Mouse (Mus musculus): ENCODE data around the gene Cntfr. TPM values are rescaled to one million over a fixed set of nuclear protein-coding genes. Genes with fewer than 3 reads are reported as not detected.

Gene Cntfr
- polyA plus RNA-seq, 1 experiment from 2014 or later: 0.22 TPM

DNA sequence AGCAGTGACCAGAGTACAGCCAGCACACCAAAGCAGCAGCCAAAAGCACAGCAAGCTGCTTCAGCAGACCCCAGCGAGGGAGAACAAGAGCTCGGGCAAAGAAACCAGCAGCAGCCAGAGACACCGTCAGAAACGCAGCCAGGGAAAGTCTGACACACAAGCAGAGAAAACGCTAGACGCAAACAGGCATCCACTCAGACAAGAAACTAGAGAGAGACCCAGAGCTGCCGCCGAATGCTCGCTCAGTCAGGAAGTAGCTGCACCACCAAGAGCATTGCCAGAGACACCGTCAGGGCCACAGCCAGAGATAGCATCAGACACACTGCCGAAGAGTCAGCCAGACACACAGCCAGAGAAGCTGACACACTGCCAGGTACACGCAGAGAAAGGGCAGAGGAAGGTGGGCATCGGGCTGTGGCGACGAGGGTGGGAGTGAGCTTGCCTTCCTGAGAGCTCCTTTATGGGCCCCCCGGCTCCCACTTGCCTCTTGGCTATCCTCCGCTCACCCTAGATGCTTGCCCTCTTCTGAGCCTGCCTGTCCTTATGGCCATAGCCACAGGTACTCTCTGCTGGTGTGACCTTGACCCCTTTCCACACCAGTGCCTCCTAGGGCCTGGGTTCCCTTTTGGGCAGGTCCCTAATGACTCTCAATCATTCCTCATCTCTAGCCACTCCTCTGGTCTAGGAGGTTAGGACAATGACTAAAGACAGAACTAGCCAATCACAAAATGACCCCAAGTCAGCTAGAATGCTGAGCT lies 20.5 kb downstream of the Cntfr start:
- Histone ChIP-seq H3K4me2 (ENCODE audit: low read depth, low read length) (no peak overlapping the region), H3K27me3 (ENCODE audit: control insufficient read depth, insufficient read depth, low read depth, low read length) (peaks cover 6% of the 10 kb centered on the region), H3K9ac (ENCODE audit: low read depth, low read length) (no peak overlapping the region), H3K36me3 (ENCODE audit: control insufficient read depth, insufficient read depth) (no peaks in the 10 kb centered on the region), H3K4me1 (ENCODE audit: control insufficient read depth, low read depth, low read length) (no peaks in the 10 kb centered on the region), H3K9me3 (replicated peaks; ENCODE audit: control insufficient read depth, low read length) (no peaks in the 10 kb centered on the region), H3K27ac (ENCODE audit: low read length) (no peak overlapping the region), H3K4me3 (ENCODE audit: low read depth, low read length) (no peak overlapping the region)
- 33% methylated on average over 17 of the region's 17 CpGs for WGBS (ENCODE audit: insufficient replicate concordance)
- no peak for ATAC-seq (ENCODE audit: low read depth)

- 66% methylated on average over 19 of the region's 19 CpGs for WGBS (ENCODE audit: insufficient replicate concordance)
- no peak for ATAC-seq (ENCODE audit: low read depth)
These were observed 23.7 kb downstream of the Cntfr start for GRCm38 (mm10) chr4:41673186-41673585.

GRCm38 (mm10) chr4:41672522-41672963 lies 24.3 kb downstream of the Cntfr start:
- WGBS (ENCODE audit: insufficient replicate concordance): 34% methylated on average over 8 of the region's 8 CpGs
- Histone ChIP-seq H3K36me3 (ENCODE audit: control insufficient read depth, insufficient read depth) (no peaks in the 10 kb centered on the region), H3K4me2 (ENCODE audit: low read depth, low read length) (no peak overlapping the region), H3K27me3 (ENCODE audit: control insufficient read depth, insufficient read depth, low read depth, low read length) (peaks cover 6% of the 10 kb centered on the region), H3K9me3 (replicated peaks; ENCODE audit: control insufficient read depth, low read length) (no peaks in the 10 kb centered on the region), H3K4me1 (ENCODE audit: control insufficient read depth, low read depth, low read length) (no peaks in the 10 kb centered on the region), H3K27ac (ENCODE audit: low read length) (no peak overlapping the region), H3K9ac (ENCODE audit: low read depth, low read length) (no peak overlapping the region), H3K4me3 (ENCODE audit: low read depth, low read length) (no peak overlapping the region)
- no peak for ATAC-seq (ENCODE audit: low read depth)

More at GRCm38 (mm10) chr4:41673186-41673585, 23.7 kb downstream of the Cntfr start:
- Histone ChIP-seq H3K4me1 (ENCODE audit: control insufficient read depth, low read depth, low read length) (no peaks in the 10 kb centered on the region), H3K27me3 (ENCODE audit: control insufficient read depth, insufficient read depth, low read depth, low read length) (peaks cover 6% of the 10 kb centered on the region), H3K9me3 (replicated peaks; ENCODE audit: control insufficient read depth, low read length) (no peaks in the 10 kb centered on the region), H3K4me2 (ENCODE audit: low read depth, low read length) (no peak overlapping the region), H3K4me3 (ENCODE audit: low read depth, low read length) (no peak overlapping the region), H3K36me3 (ENCODE audit: control insufficient read depth, insufficient read depth) (no peaks in the 10 kb centered on the region), H3K27ac (ENCODE audit: low read length) (no peak overlapping the region), H3K9ac (ENCODE audit: low read depth, low read length) (no peak overlapping the region)

DNA sequence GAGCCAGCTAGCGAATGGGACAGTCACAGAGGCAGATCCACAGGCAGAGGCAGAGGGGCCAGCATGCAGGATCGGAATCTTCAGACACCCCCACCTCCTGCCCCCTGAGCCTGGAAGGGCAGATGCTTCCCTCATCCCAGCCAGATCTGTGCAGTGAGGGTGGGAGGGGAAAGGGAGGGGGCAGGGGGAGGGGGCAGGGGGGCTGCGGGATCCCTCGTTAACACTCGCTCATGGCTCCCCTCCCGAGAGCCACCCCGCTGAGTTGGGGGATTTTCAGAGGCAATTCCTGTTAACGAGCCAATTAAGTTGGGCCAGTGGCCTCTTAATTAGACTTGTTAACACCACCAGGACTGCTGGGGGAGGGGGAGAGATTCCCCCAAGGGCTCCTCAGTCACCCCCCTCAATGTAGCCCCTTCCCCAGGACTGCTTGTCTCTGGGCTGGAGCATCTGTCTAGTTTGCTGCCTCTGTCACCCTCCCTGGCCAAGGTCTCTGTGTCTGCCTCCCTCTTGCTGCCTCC lies 24.9 kb downstream of the Cntfr start:
- no peak overlapping the region for H3K9ac ChIP-seq (ENCODE audit: low read depth, low read length)
- ATAC-seq (ENCODE audit: low read depth): no peak

DNA sequence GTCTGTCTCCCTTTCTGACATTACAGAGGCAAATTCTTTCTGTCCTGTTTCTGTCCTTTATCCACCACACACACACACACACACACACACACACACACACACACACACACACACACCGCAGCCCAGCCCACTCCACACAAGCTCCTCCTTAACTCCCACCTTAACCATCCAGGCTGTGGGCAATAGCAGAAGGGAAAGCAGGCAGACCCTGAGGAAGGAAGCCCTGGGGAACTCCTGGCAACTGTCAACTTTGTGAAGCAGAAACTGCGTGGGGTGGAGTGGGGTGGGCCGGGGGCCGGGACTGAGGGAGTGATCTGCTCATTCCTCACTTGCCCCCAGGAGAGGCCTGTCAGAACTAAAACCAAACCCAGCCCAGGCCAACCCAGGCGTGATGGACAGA lies 25.4 kb downstream of the Cntfr start:
- 39% methylated on average over 5 of the region's 5 CpGs for WGBS (ENCODE audit: insufficient replicate concordance)
- no peaks in the 10 kb centered on the region for H3K9me3 ChIP-seq (replicated peaks; ENCODE audit: control insufficient read depth, low read length)
- no peaks in the 10 kb centered on the region for H3K4me1 ChIP-seq (ENCODE audit: control insufficient read depth, low read depth, low read length)
- H3K4me3 ChIP-seq (ENCODE audit: low read depth, low read length): no peak overlapping the region
- H3K27me3 ChIP-seq (ENCODE audit: control insufficient read depth, insufficient read depth, low read depth, low read length): peaks cover 6% of the 10 kb centered on the region; the same call in 1 of the 2 replicates
- ATAC-seq (ENCODE audit: low read depth): no peak
- no peak overlapping the region for H3K4me2 ChIP-seq (ENCODE audit: low read depth, low read length)
- no peak overlapping the region for H3K9ac ChIP-seq (ENCODE audit: low read depth, low read length)
- no peaks in the 10 kb centered on the region for H3K36me3 ChIP-seq (ENCODE audit: control insufficient read depth, insufficient read depth)
- no peak overlapping the region for H3K27ac ChIP-seq (ENCODE audit: low read length)

More for the DNA sequence above, 24.9 kb downstream of the Cntfr start:
- H3K4me3 ChIP-seq (ENCODE audit: low read depth, low read length): no peak overlapping the region
- H3K27ac ChIP-seq (ENCODE audit: low read length): no peak overlapping the region
- no peak overlapping the region for H3K4me2 ChIP-seq (ENCODE audit: low read depth, low read length)
- WGBS (ENCODE audit: insufficient replicate concordance): 21% methylated on average over 8 of the region's 8 CpGs
- no peaks in the 10 kb centered on the region for H3K4me1 ChIP-seq (ENCODE audit: control insufficient read depth, low read depth, low read length)
- H3K9me3 ChIP-seq (replicated peaks; ENCODE audit: control insufficient read depth, low read length): no peaks in the 10 kb centered on the region
- peaks cover 6% of the 10 kb centered on the region for H3K27me3 ChIP-seq (ENCODE audit: control insufficient read depth, insufficient read depth, low read depth, low read length)
- H3K36me3 ChIP-seq (ENCODE audit: control insufficient read depth, insufficient read depth): no peaks in the 10 kb centered on the region

- ATAC-seq (ENCODE audit: low read depth): no peak
- Histone ChIP-seq H3K36me3 (ENCODE audit: control insufficient read depth, insufficient read depth) (no peaks in the 10 kb centered on the region), H3K27me3 (ENCODE audit: control insufficient read depth, insufficient read depth, low read depth, low read length) (peaks cover 6% of the 10 kb centered on the region; the same call in 1 of the 2 replicates), H3K4me2 (ENCODE audit: low read depth, low read length) (no peak overlapping the region), H3K27ac (ENCODE audit: low read length) (no peak overlapping the region), H3K9ac (ENCODE audit: low read depth, low read length) (no peak overlapping the region), H3K9me3 (replicated peaks; ENCODE audit: control insufficient read depth, low read length) (no peaks in the 10 kb centered on the region), H3K4me1 (ENCODE audit: control insufficient read depth, low read depth, low read length) (no peaks in the 10 kb centered on the region), H3K4me3 (ENCODE audit: low read depth, low read length) (no peak overlapping the region)
- 73% methylated on average over 18 of the region's 18 CpGs for WGBS (ENCODE audit: insufficient replicate concordance)
These were observed 26.1 kb downstream of the Cntfr start for GRCm38 (mm10) chr4:41670836-41671235.

GRCm38 (mm10) chr4:41666646-41667045 lies 30.2 kb downstream of the Cntfr start:
- WGBS (ENCODE audit: insufficient replicate concordance): 73% methylated on average over 11 of the region's 11 CpGs
- Histone ChIP-seq H3K27ac (ENCODE audit: low read length) (no peak overlapping the region), H3K4me1 (ENCODE audit: control insufficient read depth, low read depth, low read length) (no peaks in the 10 kb centered on the region), H3K36me3 (ENCODE audit: control insufficient read depth, insufficient read depth) (no peaks in the 10 kb centered on the region), H3K9ac (ENCODE audit: low read depth, low read length) (no peak overlapping the region), H3K27me3 (ENCODE audit: control insufficient read depth, insufficient read depth, low read depth, low read length) (no peaks in the 10 kb centered on the region; the same call in 1 of the 2 replicates), H3K9me3 (replicated peaks; ENCODE audit: control insufficient read depth, low read length) (no peaks in the 10 kb centered on the region), H3K4me3 (ENCODE audit: low read depth, low read length) (no peak overlapping the region), H3K4me2 (ENCODE audit: low read depth, low read length) (no peak overlapping the region)
- ATAC-seq (ENCODE audit: low read depth): no peak

GRCm38 (mm10) chr4:41665009-41665675 lies 31.7 kb downstream of the Cntfr start:
- ATAC-seq (ENCODE audit: low read depth): no peak
- Histone ChIP-seq H3K4me2 (ENCODE audit: low read depth, low read length) (no peak overlapping the region), H3K27ac (ENCODE audit: low read length) (no peak overlapping the region), H3K9me3 (replicated peaks; ENCODE audit: control insufficient read depth, low read length) (no peaks in the 10 kb centered on the region), H3K27me3 (ENCODE audit: control insufficient read depth, insufficient read depth, low read depth, low read length) (no peaks in the 10 kb centered on the region; the same call in 1 of the 2 replicates), H3K4me1 (ENCODE audit: control insufficient read depth, low read depth, low read length) (no peaks in the 10 kb centered on the region; the same call in 1 of the 2 replicates), H3K4me3 (ENCODE audit: low read depth, low read length) (no peak overlapping the region), H3K9ac (ENCODE audit: low read depth, low read length) (no peak overlapping the region), H3K36me3 (ENCODE audit: control insufficient read depth, insufficient read depth) (no peaks in the 10 kb centered on the region)
- 2% methylated on average over 7 of the region's 8 CpGs for WGBS (ENCODE audit: insufficient replicate concordance)

DNA sequence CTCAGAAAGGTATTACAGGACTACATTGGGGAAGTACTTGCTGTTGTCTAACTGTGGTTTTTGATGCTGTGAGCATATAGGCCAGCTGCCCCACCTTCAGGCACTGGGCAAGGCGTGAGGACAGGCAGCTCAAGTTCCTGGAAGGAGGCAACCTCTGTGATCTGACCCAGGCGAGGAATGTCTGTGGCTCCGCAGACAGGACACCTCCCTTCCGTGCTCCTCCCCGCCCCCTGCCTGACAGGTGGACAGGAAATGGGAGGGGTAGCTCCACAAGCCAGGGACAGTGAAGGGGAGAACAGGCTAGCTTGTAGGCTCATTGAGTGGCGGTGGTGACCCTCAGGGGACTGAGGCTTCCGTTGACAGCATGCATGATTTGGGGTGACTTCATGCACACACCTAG lies 32.4 kb downstream of the Cntfr start:
- Histone ChIP-seq H3K4me2 (ENCODE audit: low read depth, low read length) (no peak overlapping the region), H3K27me3 (ENCODE audit: control insufficient read depth, insufficient read depth, low read depth, low read length) (no peaks in the 10 kb centered on the region; the same call in 1 of the 2 replicates), H3K9me3 (replicated peaks; ENCODE audit: control insufficient read depth, low read length) (no peaks in the 10 kb centered on the region), H3K9ac (ENCODE audit: low read depth, low read length) (no peak overlapping the region), H3K4me1 (ENCODE audit: control insufficient read depth, low read depth, low read length) (no peaks in the 10 kb centered on the region; the same call in 1 of the 2 replicates), H3K27ac (ENCODE audit: low read length) (no peak overlapping the region), H3K4me3 (ENCODE audit: low read depth, low read length) (no peak overlapping the region), H3K36me3 (ENCODE audit: control insufficient read depth, insufficient read depth) (no peaks in the 10 kb centered on the region)
- no peak for ATAC-seq (ENCODE audit: low read depth)
- 15% methylated on average over 7 of the region's 7 CpGs for WGBS (ENCODE audit: insufficient replicate concordance)
